Mouse (Mus musculus): ENCODE results near the gene Prpf3.

GRCm38 (mm10) chr3:95866071-95866470, 10.4 kb upstream of the Prpf3 start:
- TF ChIP-seq CTCF (IDR thresholded peaks at IDR 0.05; ENCODE audit: low read depth, low read length) (no peak), EP300 (IDR thresholded peaks at IDR 0.05; ENCODE audit: insufficient read depth, low read depth, low read length) (no peak), POLR2A (IDR thresholded peaks at IDR 0.05; ENCODE audit: insufficient read depth, low read length) (no peak)

All from ES-Bruce4 (cell line).